Mouse (Mus musculus): ENCODE data around the gene Fstl5.

DNA sequence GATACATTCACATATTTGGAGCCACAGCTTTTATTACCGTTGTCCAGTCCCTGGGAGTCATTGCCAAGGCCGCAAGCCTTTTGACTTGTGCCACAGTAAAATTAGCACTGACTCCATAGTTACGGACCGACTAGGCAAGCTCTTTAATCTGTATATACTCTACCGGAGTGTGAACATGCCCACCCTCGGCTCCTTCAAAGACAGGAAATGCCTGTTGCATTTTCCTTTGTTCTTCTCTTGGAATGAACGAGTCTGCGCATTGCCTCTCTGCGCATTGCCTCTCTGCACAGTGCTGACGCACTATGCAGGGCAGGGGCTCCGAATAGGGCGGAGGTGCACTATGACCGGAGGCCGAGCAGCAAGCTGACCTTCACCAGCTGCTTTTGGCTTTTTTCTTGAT, 434.7 kb downstream of the Fstl5 start:
- TF ChIP-seq CTCF (IDR thresholded peaks at IDR 0.05; ENCODE audit: extremely low read depth, insufficient read depth, low read length) (no peak), POLR2A (IDR thresholded peaks at IDR 0.05; ENCODE audit: extremely low read depth, insufficient read depth, low read length) (no peak)

Measured in cortical plate, adult 2 months (tissue).